Mouse (Mus musculus) embryonic facial prominence, embryonic 14.5 days (tissue): ENCODE measurements around the gene Il15ra. TPM values are rescaled to one million over a fixed set of nuclear protein-coding genes. Genes with fewer than 3 reads are reported as not detected.

Source experiments
- ATAC-seq: fragments of 200-750 bp; cut with Nextera tagmentation; 2 replicates; pipeline ENCODE4 v1.8.0; 2017; ENCODE audit warnings: low read depth, moderate number of reproducible peaks, moderate TSS enrichment
- DNase-seq: peaks from one replicate; pipeline ENCODE4 v3.0.0-alpha.2; 2015; ENCODE audit warnings: low spot score
- H3K27ac ChIP-seq: fragments of 300-500 bp; sonication (generic); replicated peaks from 2 replicates; pipeline ENCODE4 v1.5.1; 2014; ENCODE audit warnings: low read depth, mild to moderate bottlenecking, low read length, moderate library complexity
- H3K27me3 ChIP-seq: fragments of 300-500 bp; sonication (generic); replicated peaks from 2 replicates; pipeline ENCODE4 v1.6.1; 2014; ENCODE audit warnings: low read length; ENCODE audit not compliant: control insufficient read depth, insufficient read depth
- H3K36me3 ChIP-seq: fragments of 300-500 bp; sonication (generic); 2 replicates; pipeline ENCODE4 v1.6.1; 2014; ENCODE audit warnings: low read length, mixed read lengths; ENCODE audit not compliant: control insufficient read depth, insufficient read depth
- H3K4me1 ChIP-seq: fragments of 300-500 bp; sonication (generic); 2 replicates; pipeline ENCODE4 v1.6.1; 2014; ENCODE audit warnings: antibody characterized with exemption, low read length; ENCODE audit not compliant: control insufficient read depth, insufficient read depth
- H3K4me2 ChIP-seq: fragments of 300-500 bp; sonication (generic); 2 replicates; pipeline ENCODE4 v1.6.1; 2014; ENCODE audit warnings: low read depth, mild to moderate bottlenecking, low read length, moderate library complexity, mixed read lengths
- H3K4me3 ChIP-seq: fragments of 300-500 bp; sonication (generic); 2 replicates; pipeline ENCODE4 v1.5.1; 2014; ENCODE audit warnings: low read depth, mild to moderate bottlenecking, low read length
- H3K9ac ChIP-seq: fragments of 300-500 bp; sonication (generic); 2 replicates; pipeline ENCODE4 v1.6.1; 2014; ENCODE audit warnings: low read depth, mild to moderate bottlenecking, low read length, moderate library complexity, mixed read lengths
- H3K9me3 ChIP-seq: fragments of 300-500 bp; sonication (generic); 2 replicates; pipeline ENCODE4 v1.6.1; 2016; ENCODE audit warnings: low read length; ENCODE audit not compliant: control insufficient read depth
- WGBS: fragments of 180-500 bp; shearing (Covaris S2); extraction: QIAGEN DNeasy Blood & Tissue Kit; methylation state at CpG from one replicate; pipeline ENCODE4 v1.1.7; 2014; 5-methylcytosine and 5-hydroxymethylcytosine counted together
- polyA plus RNA-seq: library from polyadenylated mRNA; unstranded; fragments of >200 nt; fragmentation: Nextera tagmentation; extraction: Ambion mirVana; gene quantifications from 2 replicates; pipeline ENCODE4 v1.2.1, GENCODE M21; 2014

Il15ra gene
- 3.2 and 3.5 TPM in 2 replicates for polyA plus RNA-seq

- WGBS = 2% methylated on average over 32 of the region's 37 CpGs
- H3K4me2 ChIP-seq = peak within 1 kb of the TSS; percentile 99
- peaks cover 10% of the 10 kb centered on the region for H3K4me1 ChIP-seq
- H3K36me3 ChIP-seq = no peaks in the 10 kb centered on the region
- H3K27me3 ChIP-seq = peaks cover 32% of the 10 kb centered on the region
- no peaks in the 10 kb centered on the region for H3K9me3 ChIP-seq
- H3K4me3 ChIP-seq = peak within 1 kb of the TSS; percentile 67
- peak; percentile 43 for DNase-seq
- H3K9ac ChIP-seq = peak within 1 kb of the TSS; percentile 68
- H3K27ac ChIP-seq = no peak within 1 kb of the TSS
- ATAC-seq = peak; percentile 61
These were observed at the start of gene Il15ra for GRCm38 (mm10) chr2:11705201-11706025. Il15ra (plus strand) TSS chr2:11705290.

DNA sequence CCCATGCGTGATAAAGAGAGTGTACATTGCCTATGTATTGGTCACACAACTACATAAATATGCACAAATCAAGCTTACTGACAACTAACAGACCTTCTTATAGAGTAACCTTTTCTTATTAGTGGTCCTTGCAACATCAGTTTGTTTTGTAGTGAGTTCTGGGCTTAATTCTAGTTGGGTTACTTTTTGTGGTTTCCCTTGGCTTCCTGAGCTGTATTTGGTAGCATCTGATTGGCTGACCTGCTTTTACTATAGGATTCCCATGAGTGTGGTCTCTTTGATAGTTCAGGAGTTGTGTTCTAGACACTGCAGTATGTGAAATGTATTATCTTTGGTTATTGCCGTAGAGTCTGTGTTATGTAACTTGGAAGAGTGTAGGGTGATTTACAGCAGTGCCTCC, 47.5 kb upstream of the Il15ra start:
- H3K4me3 ChIP-seq = no peak overlapping the region
- ATAC-seq (no peak), DNase-seq (no peak)
- H3K27me3 ChIP-seq = no peaks in the 10 kb centered on the region
- H3K27ac ChIP-seq = no peak overlapping the region
- no peaks in the 10 kb centered on the region for H3K9me3 ChIP-seq
- H3K9ac ChIP-seq = no peak overlapping the region
- H3K4me1 ChIP-seq = no peaks in the 10 kb centered on the region
- H3K36me3 ChIP-seq = no peaks in the 10 kb centered on the region
- H3K4me2 ChIP-seq = no peak overlapping the region
- 83% methylated on average over 2 of the region's 2 CpGs for WGBS

- no peak for ATAC-seq
- 39% methylated on average over 2 of the region's 2 CpGs for whole genome bisulfite sequencing
- Histone ChIP-seq H3K27me3 (no peaks in the 10 kb centered on the region), H3K4me3 (no peak overlapping the region), H3K9me3 (no peaks in the 10 kb centered on the region), H3K27ac (no peak overlapping the region), H3K4me2 (no peak overlapping the region), H3K36me3 (no peaks in the 10 kb centered on the region), H3K4me1 (no peaks in the 10 kb centered on the region; the same call in 1 of the 2 replicates), H3K9ac (no peak overlapping the region)
- no peak for DNase-seq
These were observed 45.8 kb upstream of the Il15ra start for GRCm38 (mm10) chr2:11659263-11659662.

GRCm38 (mm10) chr2:11662143-11662906, 42.8 kb upstream of the Il15ra start:
- Histone ChIP-seq H3K27ac (no peak overlapping the region), H3K9ac (no peak overlapping the region), H3K27me3 (no peaks in the 10 kb centered on the region), H3K9me3 (no peaks in the 10 kb centered on the region), H3K4me3 (no peak overlapping the region), H3K36me3 (no peaks in the 10 kb centered on the region), H3K4me1 (no peaks in the 10 kb centered on the region; the same call in 1 of the 2 replicates), H3K4me2 (no peak overlapping the region)
- DNase-seq (no peak), ATAC-seq (no peak)
- WGBS = 84% methylated on average over 6 of the region's 6 CpGs

GRCm38 (mm10) chr2:11662907-11663230, 42.2 kb upstream of the Il15ra start:
- Histone ChIP-seq H3K4me1 (no peaks in the 10 kb centered on the region; the same call in 1 of the 2 replicates), H3K36me3 (no peaks in the 10 kb centered on the region), H3K4me2 (no peak overlapping the region), H3K27me3 (no peaks in the 10 kb centered on the region), H3K9me3 (no peaks in the 10 kb centered on the region), H3K4me3 (no peak overlapping the region), H3K9ac (no peak overlapping the region), H3K27ac (no peak overlapping the region)
- ATAC-seq (no peak), DNase-seq (no peak)
- 100% methylated on average over 1 of the region's 1 CpGs for WGBS

GRCm38 (mm10) chr2:11663961-11664360, 41.1 kb upstream of the Il15ra start:
- H3K4me3 ChIP-seq = peak overlapping the region; percentile 10; the same call in 1 of the 2 replicates
- no peak overlapping the region for H3K9ac ChIP-seq
- H3K27me3 ChIP-seq = no peaks in the 10 kb centered on the region
- H3K4me1 ChIP-seq = no peaks in the 10 kb centered on the region; the same call in 1 of the 2 replicates
- H3K4me2 ChIP-seq = peak overlapping the region; percentile 42
- peak; percentile 84 for ATAC-seq
- no peaks in the 10 kb centered on the region for H3K36me3 ChIP-seq
- H3K9me3 ChIP-seq = no peaks in the 10 kb centered on the region
- no peak overlapping the region for H3K27ac ChIP-seq
- peak; percentile 89 for DNase-seq
- WGBS = 4% methylated on average over 10 of the region's 10 CpGs

GRCm38 (mm10) chr2:11664367-11664766, 40.7 kb upstream of the Il15ra start:
- Histone ChIP-seq H3K9ac (no peak overlapping the region), H3K27ac (no peak overlapping the region), H3K4me1 (no peaks in the 10 kb centered on the region; the same call in 1 of the 2 replicates), H3K27me3 (no peaks in the 10 kb centered on the region), H3K4me2 (peak overlapping the region; percentile 42), H3K36me3 (no peaks in the 10 kb centered on the region), H3K9me3 (no peaks in the 10 kb centered on the region), H3K4me3 (peak overlapping the region; percentile 10; the same call in 1 of the 2 replicates)
- 44% methylated on average over 6 of the region's 6 CpGs for WGBS
- ATAC-seq (peak; percentile 33; the same call in 1 of the 2 replicates), DNase-seq (no peak)

- H3K4me3 ChIP-seq = no peak overlapping the region
- H3K27ac ChIP-seq = no peak overlapping the region
- no peak overlapping the region for H3K4me2 ChIP-seq
- WGBS = 80% methylated on average over 4 of the region's 4 CpGs
- no peaks in the 10 kb centered on the region for H3K9me3 ChIP-seq
- H3K36me3 ChIP-seq = no peaks in the 10 kb centered on the region
- DNase-seq (no peak), ATAC-seq (no peak)
- no peaks in the 10 kb centered on the region for H3K27me3 ChIP-seq
- no peaks in the 10 kb centered on the region; the same call in 1 of the 2 replicates for H3K4me1 ChIP-seq
- no peak overlapping the region for H3K9ac ChIP-seq
These were observed 40.3 kb upstream of the Il15ra start for GRCm38 (mm10) chr2:11664806-11665205.
